Mouse (Mus musculus): ENCODE measurements around the gene Eva1c. TPM values are rescaled to one million over a fixed set of nuclear protein-coding genes. Genes with fewer than 3 reads are reported as not detected.

Eva1c gene
- polyA plus RNA-seq, 1 experiment, result 2.2 TPM

DNA sequence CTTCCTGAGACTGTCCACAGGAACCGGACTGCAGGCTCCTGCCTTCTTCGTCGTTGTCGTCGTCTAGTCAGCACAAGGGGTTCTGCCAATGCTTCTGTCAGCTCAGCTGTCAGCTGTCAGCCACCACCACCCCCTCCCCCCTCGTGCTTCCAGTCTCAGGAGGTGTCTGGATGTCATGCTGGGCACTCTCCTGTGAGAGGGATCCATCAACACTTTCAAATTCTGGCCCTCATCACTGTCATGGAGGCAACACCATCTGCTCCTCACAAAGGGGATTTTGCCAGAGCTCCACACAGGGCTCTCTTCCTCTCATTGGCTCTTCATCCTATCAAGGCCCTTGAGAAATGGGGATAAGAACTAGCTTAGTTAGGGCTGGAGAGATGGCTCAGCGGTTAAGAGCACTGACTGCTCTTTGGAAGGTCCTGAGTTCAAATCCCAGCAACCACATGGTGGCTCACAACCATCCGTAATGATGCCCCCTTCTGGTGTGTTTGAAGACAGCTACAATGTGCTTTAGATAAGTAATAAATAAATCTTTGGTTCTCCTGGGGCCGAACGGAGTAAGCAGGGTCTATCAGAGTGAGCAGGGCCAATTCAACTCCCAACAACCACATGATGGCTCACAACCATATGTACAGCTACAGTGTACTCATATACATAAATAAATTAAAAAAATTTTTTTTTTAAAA is 95.1 kb downstream of the Eva1c start:
- no peak for TF ChIP-seq POLR2A (IDR thresholded peaks at IDR 0.05; ENCODE audit: extremely low read depth, insufficient read depth, low read length)
- no peak for TF ChIP-seq CTCF (IDR thresholded peaks at IDR 0.05; ENCODE audit: extremely low read depth, insufficient read depth, low read length)
- Histone ChIP-seq H3K4me3 (ENCODE audit: insufficient read depth, low read length) (no peak overlapping the region), H3K4me1 (ENCODE audit: control insufficient read depth, insufficient read depth, low read length) (no peaks in the 10 kb centered on the region), H3K27ac (ENCODE audit: insufficient read depth, low read length) (no peak overlapping the region)

DNA sequence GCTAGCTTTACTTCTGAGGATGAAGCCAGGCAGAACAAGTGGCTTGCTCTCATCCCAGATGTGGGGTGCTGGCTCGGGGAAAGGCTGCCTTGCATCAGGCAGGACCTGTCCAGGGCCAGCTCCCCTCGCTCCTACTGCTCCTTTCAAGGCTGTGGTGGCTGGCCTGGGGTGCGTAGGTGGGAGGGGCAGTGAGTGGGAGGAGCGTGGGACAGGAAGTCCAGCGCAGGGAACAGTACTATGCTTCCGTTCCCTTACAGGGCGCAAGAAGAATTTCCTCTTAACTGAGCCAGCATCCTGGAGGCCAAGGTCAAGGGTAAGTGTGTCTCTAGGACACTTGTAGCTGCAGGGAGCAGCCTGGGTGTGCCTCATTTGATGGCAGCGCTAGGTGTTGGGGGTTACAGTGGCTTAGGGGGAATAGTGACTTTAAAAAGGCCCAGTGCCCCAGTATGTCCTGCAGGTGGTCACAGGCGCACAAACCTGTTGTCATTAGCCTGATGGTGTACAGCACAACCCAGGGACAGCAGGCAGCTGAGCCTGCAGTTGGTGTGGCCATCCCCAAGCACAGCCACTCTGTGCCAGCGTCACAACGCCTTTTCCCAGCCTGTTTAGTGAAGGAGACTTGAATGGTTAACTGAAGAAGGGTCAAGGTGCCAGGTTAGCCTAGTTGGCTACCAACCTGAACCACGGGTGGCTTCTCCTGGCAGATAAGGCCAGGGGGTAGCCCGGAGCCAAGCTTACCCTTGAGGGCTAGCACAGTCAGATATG is 98.3 kb downstream of the Eva1c start:
- TF ChIP-seq POLR2A (IDR thresholded peaks at IDR 0.05; ENCODE audit: extremely low read depth, insufficient read depth, low read length) (no peak), CTCF (IDR thresholded peaks at IDR 0.05; ENCODE audit: extremely low read depth, insufficient read depth, low read length) (no peak)

GRCm38 (mm10) chr16:90925461-90925860 is 98.9 kb downstream of the Eva1c start:
- no peak overlapping the region for H3K4me3 ChIP-seq (ENCODE audit: insufficient read depth, low read length)
- TF ChIP-seq POLR2A (IDR thresholded peaks at IDR 0.05; ENCODE audit: extremely low read depth, insufficient read depth, low read length) (no peak), CTCF (IDR thresholded peaks at IDR 0.05; ENCODE audit: extremely low read depth, insufficient read depth, low read length) (peak; percentile 93)

More for the DNA sequence above, 98.3 kb downstream of the Eva1c start:
- no peak overlapping the region for H3K27ac ChIP-seq (ENCODE audit: insufficient read depth, low read length)
- no peaks in the 10 kb centered on the region; the same call in 1 of the 2 replicates for H3K4me1 ChIP-seq (ENCODE audit: control insufficient read depth, insufficient read depth, low read length)
- no peak overlapping the region for H3K4me3 ChIP-seq (ENCODE audit: insufficient read depth, low read length)

GRCm38 (mm10) chr16:90927446-90927845 is 100.9 kb downstream of the Eva1c start:
- no peaks in the 10 kb centered on the region; the same call in 1 of the 2 replicates for H3K4me1 ChIP-seq (ENCODE audit: control insufficient read depth, insufficient read depth, low read length)
- no peak overlapping the region for H3K27ac ChIP-seq (ENCODE audit: insufficient read depth, low read length)
- TF ChIP-seq POLR2A (IDR thresholded peaks at IDR 0.05; ENCODE audit: extremely low read depth, insufficient read depth, low read length), result no peak
- no peak for TF ChIP-seq CTCF (IDR thresholded peaks at IDR 0.05; ENCODE audit: extremely low read depth, insufficient read depth, low read length)
- no peak overlapping the region for H3K4me3 ChIP-seq (ENCODE audit: insufficient read depth, low read length)

More at GRCm38 (mm10) chr16:90925461-90925860, 98.9 kb downstream of the Eva1c start:
- Histone ChIP-seq H3K4me1 (ENCODE audit: control insufficient read depth, insufficient read depth, low read length) (no peaks in the 10 kb centered on the region; the same call in 1 of the 2 replicates), H3K27ac (ENCODE audit: insufficient read depth, low read length) (no peak overlapping the region)

DNA sequence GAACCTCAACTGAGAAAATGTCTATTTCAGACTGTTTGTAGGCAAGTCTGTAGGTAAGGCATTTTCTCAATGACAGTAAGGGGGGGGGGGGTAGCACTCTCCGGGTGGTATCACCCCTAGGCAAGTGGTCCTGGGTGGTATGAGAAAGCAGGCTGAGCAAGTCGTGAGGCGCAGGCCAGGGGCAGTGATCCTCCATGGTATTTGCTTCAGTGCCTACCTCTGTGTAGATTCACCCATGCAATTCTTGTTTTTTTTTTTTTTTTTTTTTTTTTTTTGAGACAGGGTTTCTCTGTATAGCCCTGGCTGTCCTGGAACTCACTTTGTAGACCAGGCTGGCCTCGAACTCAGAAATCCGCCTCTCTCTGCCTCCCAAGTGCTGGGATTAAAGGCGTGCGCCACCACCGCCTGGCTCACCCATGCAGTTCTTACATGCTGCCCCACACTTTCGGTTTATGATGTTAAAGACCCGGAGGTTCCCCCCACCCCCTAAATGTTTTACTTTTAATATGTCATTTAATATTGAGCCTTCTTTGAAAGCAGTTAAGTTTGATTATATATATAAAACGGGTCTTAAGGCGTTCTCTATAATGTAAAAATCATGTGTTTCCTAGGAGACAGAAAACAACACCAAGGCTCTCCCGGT is 107.1 kb downstream of the Eva1c start:
- TF ChIP-seq CTCF (IDR thresholded peaks at IDR 0.05; ENCODE audit: extremely low read depth, insufficient read depth, low read length), result no peak
- TF ChIP-seq POLR2A (IDR thresholded peaks at IDR 0.05; ENCODE audit: extremely low read depth, insufficient read depth, low read length), result no peak
- H3K4me3 ChIP-seq (ENCODE audit: insufficient read depth, low read length), result peak overlapping the region; percentile 55

GRCm38 (mm10) chr16:90934193-90934686 is 107.7 kb downstream of the Eva1c start:
- peak overlapping the region; percentile 55 for H3K4me3 ChIP-seq (ENCODE audit: insufficient read depth, low read length)
- no peak for TF ChIP-seq CTCF (IDR thresholded peaks at IDR 0.05; ENCODE audit: extremely low read depth, insufficient read depth, low read length)
- TF ChIP-seq POLR2A (IDR thresholded peaks at IDR 0.05; ENCODE audit: extremely low read depth, insufficient read depth, low read length), result no peak
- no peaks in the 10 kb centered on the region for H3K4me1 ChIP-seq (ENCODE audit: control insufficient read depth, insufficient read depth, low read length)
- H3K27ac ChIP-seq (ENCODE audit: insufficient read depth, low read length), result peak overlapping the region; percentile 41; the same call in 1 of the 2 replicates

More for the DNA sequence above, 107.1 kb downstream of the Eva1c start:
- H3K4me1 ChIP-seq (ENCODE audit: control insufficient read depth, insufficient read depth, low read length), result no peaks in the 10 kb centered on the region; the same call in 1 of the 2 replicates
- H3K27ac ChIP-seq (ENCODE audit: insufficient read depth, low read length), result no peak overlapping the region

DNA sequence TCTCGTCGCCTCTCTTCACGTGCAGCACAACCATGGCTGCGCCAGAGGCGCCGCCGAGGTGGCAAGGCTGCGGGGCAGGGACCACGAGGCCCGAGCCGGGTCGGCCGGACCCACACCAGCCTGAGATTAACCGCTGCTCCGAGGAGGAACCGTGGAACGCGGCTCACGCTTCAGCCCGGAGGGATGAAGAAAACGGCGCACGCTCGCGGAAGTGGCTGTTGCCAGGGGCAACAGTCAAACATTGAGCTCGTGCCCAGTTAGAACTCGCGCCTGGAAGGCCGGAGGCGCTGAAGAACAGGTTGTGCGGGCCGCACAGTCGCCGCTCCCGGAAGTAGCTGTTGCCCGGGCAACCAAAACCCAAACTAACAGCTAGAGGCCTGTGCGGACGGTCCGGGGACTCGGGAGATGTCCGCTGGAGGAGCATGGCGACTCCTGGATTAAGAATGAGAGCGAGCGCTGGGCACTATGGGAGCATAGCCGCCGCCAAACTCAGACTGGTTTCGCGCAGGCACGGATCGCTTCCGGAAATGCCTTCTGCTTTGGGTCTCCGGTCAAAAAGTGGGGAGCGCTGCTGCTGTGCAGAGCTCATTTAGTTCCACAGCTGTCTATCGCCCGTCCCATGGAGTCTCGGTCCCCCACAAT is 108.3 kb downstream of the Eva1c start, which contains the start of gene Cfap298:
Gene Cfap298 (minus strand): TSS at position 428 of the 642 bp plus-strand sequence.
- H3K4me3 ChIP-seq (ENCODE audit: insufficient read depth, low read length), result peak within 1 kb of the TSS; percentile 55
- peak within 1 kb of the TSS; percentile 41; the same call in 1 of the 2 replicates for H3K27ac ChIP-seq (ENCODE audit: insufficient read depth, low read length)
- no peaks in the 10 kb centered on the region for H3K4me1 ChIP-seq (ENCODE audit: control insufficient read depth, insufficient read depth, low read length)
- TF ChIP-seq POLR2A (IDR thresholded peaks at IDR 0.05; ENCODE audit: extremely low read depth, insufficient read depth, low read length) (peak; percentile 54; the same call in 1 of the 2 replicates), CTCF (IDR thresholded peaks at IDR 0.05; ENCODE audit: extremely low read depth, insufficient read depth, low read length) (no peak)

- H3K4me3 ChIP-seq (ENCODE audit: insufficient read depth, low read length), result no peak overlapping the region
- TF ChIP-seq CTCF (IDR thresholded peaks at IDR 0.05; ENCODE audit: extremely low read depth, insufficient read depth, low read length), result no peak
- no peak for TF ChIP-seq POLR2A (IDR thresholded peaks at IDR 0.05; ENCODE audit: extremely low read depth, insufficient read depth, low read length)
- H3K27ac ChIP-seq (ENCODE audit: insufficient read depth, low read length), result no peak overlapping the region
- H3K4me1 ChIP-seq (ENCODE audit: control insufficient read depth, insufficient read depth, low read length), result no peaks in the 10 kb centered on the region
Measured at GRCm38 (mm10) chr16:90941246-90941645, 114.7 kb downstream of the Eva1c start.

DNA sequence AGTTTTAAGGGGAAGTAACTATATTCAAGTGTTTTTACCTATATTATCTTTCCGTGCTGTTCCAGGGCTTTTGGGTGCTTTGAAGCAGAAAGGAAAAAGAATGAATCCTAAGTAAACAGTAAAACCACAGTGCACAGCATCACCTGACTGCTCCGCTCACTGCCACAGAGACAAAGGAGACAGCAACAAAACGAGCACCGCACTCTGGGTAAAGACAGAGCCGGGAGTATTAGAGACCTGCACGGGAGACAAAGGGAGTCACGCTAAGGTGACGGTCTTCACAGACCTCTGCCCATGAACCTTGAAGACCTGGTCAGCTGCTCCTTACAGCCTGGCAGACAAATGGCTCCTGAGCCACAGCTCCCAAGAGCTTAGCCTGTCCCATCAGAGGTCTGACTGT is 120.5 kb downstream of the Eva1c start:
- H3K4me1 ChIP-seq (ENCODE audit: control insufficient read depth, insufficient read depth, low read length), result no peaks in the 10 kb centered on the region
- H3K4me3 ChIP-seq (ENCODE audit: insufficient read depth, low read length), result no peak overlapping the region
- TF ChIP-seq POLR2A (IDR thresholded peaks at IDR 0.05; ENCODE audit: extremely low read depth, insufficient read depth, low read length) (no peak), CTCF (IDR thresholded peaks at IDR 0.05; ENCODE audit: extremely low read depth, insufficient read depth, low read length) (no peak)
- no peak overlapping the region for H3K27ac ChIP-seq (ENCODE audit: insufficient read depth, low read length)

Measured in cortical plate, adult 2 months (tissue).